Mouse (Mus musculus) myocyte (in vitro differentiated cells): ENCODE data around the gene Arl10. TPM values are rescaled to one million over a fixed set of nuclear protein-coding genes. Genes with fewer than 3 reads are reported as not detected.

ENCODE experiments used
- H3K27me3 ChIP-seq: one replicate; pipeline ENCODE4 v1.6.1; 2011; ENCODE audit not compliant: control insufficient read depth, insufficient read depth, insufficient read length
- H3K36me3 ChIP-seq: one replicate; pipeline ENCODE4 v1.6.1; 2011; ENCODE audit not compliant: control insufficient read depth, insufficient read depth
- H3K4me2 ChIP-seq: one replicate; pipeline ENCODE4 v1.6.1; 2011; ENCODE audit warnings: low read depth, control low read depth
- H3K4me3 ChIP-seq: one replicate; pipeline ENCODE4 v1.5.1; 2011; ENCODE audit warnings: mild to moderate bottlenecking, control low read depth, moderate library complexity
- H3K79me2 ChIP-seq: one replicate; pipeline ENCODE4 v1.6.1; 2011; ENCODE audit not compliant: control insufficient read depth, insufficient read depth
- H3ac ChIP-seq: one replicate; pipeline ENCODE4 v1.6.1; 2011; ENCODE audit not compliant: control insufficient read depth, insufficient read length
- CEBPB ChIP-seq: IDR thresholded peaks from 2 replicates; pipeline ENCODE4 v1.6.1; 2011; ENCODE audit warnings: mild to moderate bottlenecking, moderate library complexity; ENCODE audit not compliant: poor library complexity, insufficient read depth, severe bottlenecking
- E2F4 ChIP-seq: IDR thresholded peaks from one replicate; pipeline ENCODE4 v1.6.1; 2011; ENCODE audit warnings: mild to moderate bottlenecking, control low read depth, moderate library complexity; ENCODE audit not compliant: insufficient read depth
- MAX ChIP-seq: IDR thresholded peaks from one replicate; pipeline ENCODE4 v1.6.1; 2011; ENCODE audit warnings: low read depth, mild to moderate bottlenecking, control low read depth
- MYOD1 ChIP-seq, 3 experiments: IDR thresholded peaks; one replicate each; pipeline ENCODE4 v1.6.1; 2011; ENCODE audit warnings: control low read depth in 2 of 3, low read depth in 2 of 3, mild to moderate bottlenecking in 2 of 3, moderate library complexity in 1 of 3; ENCODE audit not compliant: insufficient read length in 2 of 3, control insufficient read depth in 1 of 3
- MYOG ChIP-seq, 3 experiments: IDR thresholded peaks; one replicate each; pipeline ENCODE4 v1.6.1; 2011; ENCODE audit warnings: control low read depth in 2 of 3, low read depth in 2 of 3, mild to moderate bottlenecking in 2 of 3; ENCODE audit not compliant: insufficient read length in 2 of 3, control insufficient read depth in 1 of 3, insufficient read depth in 1 of 3
- POLR2A ChIP-seq: IDR thresholded peaks from one replicate; pipeline ENCODE4 v1.6.1; 2011; ENCODE audit warnings: low read depth, mild to moderate bottlenecking, control low read depth, moderate library complexity; ENCODE audit not compliant: insufficient read length
- POLR2AphosphoS2 ChIP-seq: IDR thresholded peaks from one replicate; pipeline ENCODE4 v1.6.1; 2011; ENCODE audit warnings: low read depth, control low read depth; ENCODE audit not compliant: insufficient read length
- REST ChIP-seq: IDR thresholded peaks from one replicate; pipeline ENCODE4 v1.6.1; 2011; ENCODE audit warnings: mild to moderate bottlenecking, control low read depth, moderate library complexity; ENCODE audit not compliant: insufficient read depth, insufficient read length
- SRF ChIP-seq: IDR thresholded peaks from one replicate; pipeline ENCODE4 v1.6.1; 2011; ENCODE audit warnings: low read depth; ENCODE audit not compliant: control insufficient read depth, insufficient read length
- TCF12 ChIP-seq: IDR thresholded peaks from one replicate; pipeline ENCODE4 v1.6.1; 2011; ENCODE audit warnings: mild to moderate bottlenecking, control low read depth; ENCODE audit not compliant: poor library complexity, insufficient read depth, severe bottlenecking
- TCF3 ChIP-seq: IDR thresholded peaks from one replicate; pipeline ENCODE4 v1.6.1; 2011; ENCODE audit warnings: low read depth, control low read depth; ENCODE audit not compliant: insufficient read length
- USF1 ChIP-seq: IDR thresholded peaks from one replicate; pipeline ENCODE4 v1.6.1; 2011; ENCODE audit warnings: low read depth, mild to moderate bottlenecking, control low read depth, moderate library complexity
- polyA plus RNA-seq: library from polyadenylated mRNA; unstranded; fragments of >200 nt; fragmentation: generic; extraction: Trizol; gene quantifications from one replicate; pipeline ENCODE4 v1.2.1, GENCODE M21; 2012; ENCODE audit warnings: missing spikeins

Arl10 gene
- polyA plus RNA-seq, 1 experiment: 15.3 TPM

GRCm38 (mm10) chr13:54557652-54558051, 17.2 kb upstream of the Arl10 start:
- no peaks in the 10 kb centered on the region for H3K27me3 ChIP-seq
- H3K36me3 ChIP-seq: peaks cover 28% of the 10 kb centered on the region
- H3K4me2 ChIP-seq: no peak overlapping the region
- no peak overlapping the region for H3K4me3 ChIP-seq
- TF ChIP-seq TCF12: no peak
- TF ChIP-seq MYOG (IDR thresholded peaks at IDR 0.05; ENCODE audit: control insufficient read depth in 1 of 3, insufficient read depth in 1 of 3, insufficient read length in 2 of 3, low read depth in 2 of 3): no peak
- no peak for TF ChIP-seq E2F4
- TF ChIP-seq MYOD1 (IDR thresholded peaks at IDR 0.05; ENCODE audit: control insufficient read depth in 1 of 3, insufficient read length in 2 of 3, low read depth in 2 of 3): no peak
- TF ChIP-seq MAX: no peak
- TF ChIP-seq USF1: no peak
- no peak for TF ChIP-seq CEBPB
- no peak for TF ChIP-seq TCF3
- no peak for TF ChIP-seq POLR2A
- no peak for TF ChIP-seq POLR2AphosphoS2
- no peak for TF ChIP-seq REST
- TF ChIP-seq SRF: no peak
- H3K79me2 ChIP-seq: peaks cover 15% of the 10 kb centered on the region
- H3ac ChIP-seq: no peak overlapping the region

- peaks cover 32% of the 10 kb centered on the region for H3K79me2 ChIP-seq
- H3K27me3 ChIP-seq: no peaks in the 10 kb centered on the region
- H3ac ChIP-seq: no peak overlapping the region
- H3K4me2 ChIP-seq: no peak overlapping the region
- peaks cover 18% of the 10 kb centered on the region for H3K36me3 ChIP-seq
- no peak overlapping the region for H3K4me3 ChIP-seq
- no peak for TF ChIP-seq CEBPB
- no peak for TF ChIP-seq USF1
- no peak for TF ChIP-seq SRF
- TF ChIP-seq MYOD1 (IDR thresholded peaks at IDR 0.05; ENCODE audit: control insufficient read depth in 1 of 3, insufficient read length in 2 of 3, low read depth in 2 of 3): no peak
- TF ChIP-seq MAX: no peak
- TF ChIP-seq MYOG (IDR thresholded peaks at IDR 0.05; ENCODE audit: control insufficient read depth in 1 of 3, insufficient read depth in 1 of 3, insufficient read length in 2 of 3, low read depth in 2 of 3): no peak
- TF ChIP-seq E2F4: no peak
- no peak for TF ChIP-seq TCF12
- TF ChIP-seq POLR2A: no peak
- no peak for TF ChIP-seq TCF3
- no peak for TF ChIP-seq POLR2AphosphoS2
- TF ChIP-seq REST: no peak
Observed at GRCm38 (mm10) chr13:54559656-54560055, 15.2 kb upstream of the Arl10 start.

GRCm38 (mm10) chr13:54560608-54561007, 14.2 kb upstream of the Arl10 start:
- TF ChIP-seq CEBPB: no peak
- no peak for TF ChIP-seq USF1
- no peak for TF ChIP-seq TCF12
- TF ChIP-seq MAX: no peak
- no peak for TF ChIP-seq SRF
- no peak for TF ChIP-seq POLR2AphosphoS2
- peaks cover 18% of the 10 kb centered on the region for H3K36me3 ChIP-seq
- peaks cover 35% of the 10 kb centered on the region for H3K79me2 ChIP-seq
- no peak overlapping the region for H3ac ChIP-seq
- no peak overlapping the region for H3K4me2 ChIP-seq
- no peaks in the 10 kb centered on the region for H3K27me3 ChIP-seq
- no peak overlapping the region for H3K4me3 ChIP-seq

- peaks cover 14% of the 10 kb centered on the region for H3K36me3 ChIP-seq
- peaks cover 35% of the 10 kb centered on the region for H3K79me2 ChIP-seq
Observed at GRCm38 (mm10) chr13:54562562-54562961, 12.3 kb upstream of the Arl10 start.

More at GRCm38 (mm10) chr13:54562562-54562961, 12.3 kb upstream of the Arl10 start:
- Histone ChIP-seq H3K4me2 (peak overlapping the region; percentile 51), H3K27me3 (no peaks in the 10 kb centered on the region), H3ac (no peak overlapping the region), H3K4me3 (no peak overlapping the region)
- no peak for TF ChIP-seq POLR2AphosphoS2
- TF ChIP-seq MYOD1 (IDR thresholded peaks at IDR 0.05; ENCODE audit: control insufficient read depth in 1 of 3, insufficient read length in 2 of 3, low read depth in 2 of 3): peak; percentile 87 to 99 (median 99)
- peak; percentile 98 for TF ChIP-seq TCF3
- TF ChIP-seq MYOG (IDR thresholded peaks at IDR 0.05; ENCODE audit: control insufficient read depth in 1 of 3, insufficient read depth in 1 of 3, insufficient read length in 2 of 3, low read depth in 2 of 3): peak; percentile 99 to 100 (median 99)
- no peak for TF ChIP-seq CEBPB
- no peak for TF ChIP-seq REST
- TF ChIP-seq USF1: no peak
- TF ChIP-seq SRF: peak; percentile 7
- TF ChIP-seq E2F4: no peak
- TF ChIP-seq MAX: no peak
- peak; percentile 84 for TF ChIP-seq TCF12
- TF ChIP-seq POLR2A: no peak
